Mouse (Mus musculus): ENCODE measurements around the gene Yipf1.
"Not testable (repeated sequence)": the region's sequence is repeated elsewhere in the genome, so short reads cannot be mapped to it uniquely, and the experiment has no call there.

The Yipf1 gene

GRCm38 (mm10) chr4:107323113-107323512 is 8.9 kb downstream of the Yipf1 start:
- no peak for DNase-seq (ENCODE audit: low read depth, low spot score)

GRCm38 (mm10) chr4:107328530-107328929 is 14.4 kb downstream of the Yipf1 start:
- no peak for DNase-seq (ENCODE audit: low read depth, low spot score)

GRCm38 (mm10) chr4:107333514-107333913 is 19.4 kb downstream of the Yipf1 start:
- DNase-seq (ENCODE audit: low read depth, low spot score) = no peak

GRCm38 (mm10) chr4:107336356-107336755 is 22.2 kb downstream of the Yipf1 start:
- DNase-seq (ENCODE audit: low read depth, low spot score) = no peak

- no peak for DNase-seq (ENCODE audit: low read depth, low spot score)
Measured at GRCm38 (mm10) chr4:107337455-107337854, 23.3 kb downstream of the Yipf1 start.

- peak; percentile 22 for DNase-seq (ENCODE audit: low read depth, low spot score)
Measured at GRCm38 (mm10) chr4:107341354-107341753, 27.2 kb downstream of the Yipf1 start.

- no peak for DNase-seq (ENCODE audit: low read depth, low spot score)
Measured at GRCm38 (mm10) chr4:107344612-107345011, 30.4 kb downstream of the Yipf1 start.

GRCm38 (mm10) chr4:107347221-107347620 is 33.1 kb downstream of the Yipf1 start:
- DNase-seq (ENCODE audit: low read depth, low spot score) = no peak

- no peak for DNase-seq (ENCODE audit: low read depth, low spot score)
Measured at GRCm38 (mm10) chr4:107348529-107349310, 34.6 kb downstream of the Yipf1 start.

- no peak for DNase-seq (ENCODE audit: low read depth, low spot score)
Measured at GRCm38 (mm10) chr4:107349311-107350008, 35.3 kb downstream of the Yipf1 start.

GRCm38 (mm10) chr4:107351368-107351767 is 37.2 kb downstream of the Yipf1 start:
- no peak for DNase-seq (ENCODE audit: low read depth, low spot score)

GRCm38 (mm10) chr4:107353612-107354011 is 39.4 kb downstream of the Yipf1 start:
- DNase-seq (ENCODE audit: low read depth, low spot score) = no peak

GRCm38 (mm10) chr4:107354126-107354525 is 40.0 kb downstream of the Yipf1 start:
- DNase-seq (ENCODE audit: low read depth, low spot score) = no peak

- peak; percentile 67 for DNase-seq (ENCODE audit: low read depth, low spot score)
Measured at GRCm38 (mm10) chr4:107354543-107354942, 40.4 kb downstream of the Yipf1 start.

- not testable (repeated sequence) for DNase-seq (ENCODE audit: low read depth, low spot score)
Measured at GRCm38 (mm10) chr4:107357172-107357571, 43.0 kb downstream of the Yipf1 start.

GRCm38 (mm10) chr4:107358460-107358859 is 44.3 kb downstream of the Yipf1 start:
- DNase-seq (ENCODE audit: low read depth, low spot score) = no peak

GRCm38 (mm10) chr4:107360457-107361145 is 46.4 kb downstream of the Yipf1 start:
- no peak for DNase-seq (ENCODE audit: low read depth, low spot score)

- DNase-seq (ENCODE audit: low read depth, low spot score) = no peak
Measured at GRCm38 (mm10) chr4:107362755-107363154, 48.6 kb downstream of the Yipf1 start.

- no peak for DNase-seq (ENCODE audit: low read depth, low spot score)
Measured at GRCm38 (mm10) chr4:107363573-107363972, 49.4 kb downstream of the Yipf1 start.

- DNase-seq (ENCODE audit: low read depth, low spot score) = no peak
Measured at GRCm38 (mm10) chr4:107364190-107364639, 50.1 kb downstream of the Yipf1 start.

GRCm38 (mm10) chr4:107366408-107366807 is 52.2 kb downstream of the Yipf1 start:
- DNase-seq (ENCODE audit: low read depth, low spot score) = not testable (repeated sequence)
